Mouse (Mus musculus) spleen, adult 2 months (tissue): ENCODE data around the gene Ogdhl. TPM values are rescaled to one million over a fixed set of nuclear protein-coding genes. Genes with fewer than 3 reads are reported as not detected.
"Not testable (repeated sequence)": the region's sequence is repeated elsewhere in the genome, so short reads cannot be mapped to it uniquely, and the experiment has no call there.

Source experiments
- DNase-seq, 2 experiments: peaks; one replicate each; pipeline versions ENCODE4 v3.0.0 to v3.0.0-alpha.2; 2012 to 2021; ENCODE audit warnings: low spot score in 2 of 2, low read depth in 1 of 2
- H3K27ac ChIP-seq: fragments of 200-500 bp; 2 replicates; pipeline ENCODE4 v1.5.1; 2012; ENCODE audit warnings: low read length, inconsistent platforms; ENCODE audit not compliant: insufficient read depth
- H3K27me3 ChIP-seq: fragments of 200-500 bp; 2 replicates; pipeline ENCODE4 v1.6.1; 2012; ENCODE audit warnings: mild to moderate bottlenecking, moderate library complexity, low read length, inconsistent platforms; ENCODE audit not compliant: control insufficient read depth, insufficient read depth
- H3K36me3 ChIP-seq: fragments of 200-500 bp; 2 replicates; pipeline ENCODE4 v1.6.1; 2012; ENCODE audit warnings: mild to moderate bottlenecking, low read length, inconsistent platforms; ENCODE audit not compliant: control insufficient read depth, insufficient read depth
- H3K4me1 ChIP-seq: fragments of 200-500 bp; 2 replicates; pipeline ENCODE4 v1.6.1; 2011; ENCODE audit warnings: inconsistent platforms; ENCODE audit not compliant: control insufficient read depth, insufficient read depth, insufficient read length
- H3K4me3 ChIP-seq: fragments of 200-500 bp; 2 replicates; pipeline ENCODE4 v1.5.1; 2011; ENCODE audit warnings: mild to moderate bottlenecking, inconsistent platforms; ENCODE audit not compliant: insufficient read depth, insufficient read length; ENCODE audit errors: extremely low read depth
- CTCF ChIP-seq: fragments of 200-500 bp; IDR thresholded peaks from 2 replicates; pipeline ENCODE4 v1.5.1; 2011; ENCODE audit warnings: mild to moderate bottlenecking, inconsistent platforms; ENCODE audit not compliant: insufficient read depth, insufficient read length, insufficient replicate concordance; ENCODE audit errors: extremely low read depth
- POLR2A ChIP-seq: fragments of 200-500 bp; IDR thresholded peaks from 2 replicates; pipeline ENCODE4 v1.6.1; 2011; ENCODE audit warnings: low read depth, low read length, inconsistent platforms
- WGBS: fragments of 180-500 bp; shearing (Covaris S2); methylation state at CpG from one replicate; pipeline ENCODE4 v1.1.7; 2018; 5-methylcytosine and 5-hydroxymethylcytosine counted together
- polyA plus RNA-seq: library from polyadenylated mRNA; depleted of rRNA; stranded (reverse); fragments of >200 nt; gene quantifications from 2 replicates; pipeline ENCODE4 v1.2.3, GENCODE M21; 2012

Gene Ogdhl
- polyA plus RNA-seq, 1 experiment = 0.14 TPM

- no peak for TF ChIP-seq CTCF
- TF ChIP-seq POLR2A = no peak
- H3K27ac ChIP-seq = no peak overlapping the region
- no peaks in the 10 kb centered on the region for H3K4me1 ChIP-seq
- no peaks in the 10 kb centered on the region for H3K36me3 ChIP-seq
- 91% methylated on average over 7 of the region's 7 CpGs for WGBS
- H3K27me3 ChIP-seq = no peaks in the 10 kb centered on the region
- DNase-seq = no peak
- no peak overlapping the region for H3K4me3 ChIP-seq
These were observed 22.4 kb downstream of the Ogdhl start for GRCm38 (mm10) chr14:32344176-32344575.

- no peaks in the 10 kb centered on the region for H3K4me1 ChIP-seq
- WGBS = 77% methylated on average over 10 of the region's 10 CpGs
- H3K27ac ChIP-seq = no peak overlapping the region
- TF ChIP-seq CTCF (no peak), POLR2A (no peak)
- no peak overlapping the region for H3K4me3 ChIP-seq
- H3K36me3 ChIP-seq = no peaks in the 10 kb centered on the region
- DNase-seq = no peak
- no peaks in the 10 kb centered on the region for H3K27me3 ChIP-seq
These were observed 22.9 kb downstream of the Ogdhl start for GRCm38 (mm10) chr14:32344694-32345093.

GRCm38 (mm10) chr14:32347307-32347706, 25.5 kb downstream of the Ogdhl start:
- Histone ChIP-seq H3K27ac (no peak overlapping the region), H3K4me1 (no peaks in the 10 kb centered on the region), H3K27me3 (no peaks in the 10 kb centered on the region), H3K4me3 (no peak overlapping the region), H3K36me3 (no peaks in the 10 kb centered on the region)
- WGBS = 88% methylated on average over 9 of the region's 9 CpGs
- no peak for TF ChIP-seq POLR2A
- no peak for TF ChIP-seq CTCF
- no peak for DNase-seq

- H3K36me3 ChIP-seq, H3K4me3 ChIP-seq, DNase-seq, H3K27me3 ChIP-seq, H3K4me1 ChIP-seq, H3K27ac ChIP-seq: not testable (repeated sequence)
- 42% methylated on average over 6 of the region's 6 CpGs for WGBS
These were observed 29.5 kb downstream of the Ogdhl start for GRCm38 (mm10) chr14:32351181-32351920.

GRCm38 (mm10) chr14:32364359-32364758, 42.5 kb downstream of the Ogdhl start:
- no peak overlapping the region for H3K4me3 ChIP-seq
- 67% methylated on average over 7 of the region's 7 CpGs for WGBS
- H3K4me1 ChIP-seq = no peaks in the 10 kb centered on the region
- no peak for DNase-seq
- TF ChIP-seq CTCF (no peak), POLR2A (no peak)
- no peak overlapping the region for H3K27ac ChIP-seq
- no peaks in the 10 kb centered on the region for H3K27me3 ChIP-seq
- H3K36me3 ChIP-seq = no peaks in the 10 kb centered on the region

GRCm38 (mm10) chr14:32369756-32370155, 47.9 kb downstream of the Ogdhl start:
- Histone ChIP-seq H3K4me3 (no peak overlapping the region), H3K4me1 (no peaks in the 10 kb centered on the region), H3K36me3 (no peaks in the 10 kb centered on the region), H3K27ac (no peak overlapping the region), H3K27me3 (no peaks in the 10 kb centered on the region)
- TF ChIP-seq POLR2A = no peak
- TF ChIP-seq CTCF = no peak
- no peak for DNase-seq
- 72% methylated on average over 7 of the region's 7 CpGs for WGBS

GRCm38 (mm10) chr14:32372510-32372909, 50.7 kb downstream of the Ogdhl start:
- TF ChIP-seq POLR2A (no peak), CTCF (no peak)
- H3K36me3 ChIP-seq = no peaks in the 10 kb centered on the region
- H3K27ac ChIP-seq = no peak overlapping the region
- DNase-seq = no peak
- H3K27me3 ChIP-seq = no peaks in the 10 kb centered on the region
- H3K4me1 ChIP-seq = no peaks in the 10 kb centered on the region
- 87% methylated on average over 2 of the region's 2 CpGs for WGBS
- no peak overlapping the region for H3K4me3 ChIP-seq
